Mouse (Mus musculus) stomach, postnatal 0 days (tissue): Measurements from ENCODE around the gene Pcyt2. TPM values are rescaled to one million over a fixed set of nuclear protein-coding genes. Genes with fewer than 3 reads are reported as not detected.

Experiments
- ATAC-seq: fragments of 200-750 bp; cut with Nextera tagmentation; 2 replicates; pipeline ENCODE4 v1.8.0; 2017; ENCODE audit not compliant: low FRiP score, low TSS enrichment
- DNase-seq: peaks from one replicate; pipeline ENCODE4 v3.0.0-alpha.2; 2016; ENCODE audit warnings: low spot score
- H3K27ac ChIP-seq: fragments of 300-500 bp; sonication (generic); replicated peaks from 2 replicates; pipeline ENCODE4 v1.5.1; 2014; ENCODE audit warnings: mild to moderate bottlenecking, control low read depth
- H3K27me3 ChIP-seq: fragments of 300-500 bp; sonication (generic); 2 replicates; pipeline ENCODE4 v1.6.1; 2014; ENCODE audit warnings: low read length; ENCODE audit not compliant: control insufficient read depth, insufficient read depth
- H3K36me3 ChIP-seq: fragments of 300-500 bp; sonication (generic); 2 replicates; pipeline ENCODE4 v1.6.1; 2014; ENCODE audit warnings: low read length, mixed read lengths; ENCODE audit not compliant: control insufficient read depth, insufficient read depth
- H3K4me1 ChIP-seq: fragments of 300-500 bp; sonication (generic); replicated peaks from 2 replicates; pipeline ENCODE4 v1.6.1; 2014; ENCODE audit warnings: antibody characterized with exemption; ENCODE audit not compliant: control insufficient read depth, insufficient read depth
- H3K4me2 ChIP-seq: fragments of 300-500 bp; sonication (generic); replicated peaks from 2 replicates; pipeline ENCODE4 v1.6.1; 2014; ENCODE audit warnings: low read depth, mild to moderate bottlenecking, control low read depth, moderate library complexity
- H3K4me3 ChIP-seq: fragments of 300-500 bp; sonication (generic); 2 replicates; pipeline ENCODE4 v1.5.1; 2014; ENCODE audit warnings: low read depth, low read length, control low read depth
- H3K9ac ChIP-seq: fragments of 300-500 bp; sonication (generic); 2 replicates; pipeline ENCODE4 v1.6.1; 2014; ENCODE audit warnings: mild to moderate bottlenecking, low read length, control low read depth, mixed read lengths
- H3K9me3 ChIP-seq: fragments of 300-500 bp; sonication (generic); 2 replicates; pipeline ENCODE4 v1.6.1; 2016; ENCODE audit warnings: low read length; ENCODE audit not compliant: control insufficient read depth
- CTCF ChIP-seq: IDR thresholded peaks from 2 replicates; pipeline ENCODE4 v1.5.1; 2016; ENCODE audit warnings: antibody characterized with exemption, low read depth, mild to moderate bottlenecking, moderate library complexity
- EP300 ChIP-seq: optimal IDR thresholded peaks from 2 replicates; pipeline ENCODE3; 2016; ENCODE audit warnings: antibody characterized with exemption
- WGBS: fragments of 180-500 bp; shearing (Covaris S2); extraction: QIAGEN DNeasy Blood & Tissue Kit; methylation state at CpG from one replicate; pipeline ENCODE4 v1.1.7; 2014; 5-methylcytosine and 5-hydroxymethylcytosine counted together
- polyA plus RNA-seq: library from polyadenylated mRNA; unstranded; fragments of >200 nt; fragmentation: Nextera tagmentation; extraction: Ambion mirVana; gene quantifications from 2 replicates; pipeline ENCODE4 v1.2.1, GENCODE M21; 2015

Pcyt2 gene
- polyA plus RNA-seq, 1 experiment from 2014 or later = 73.7 TPM

DNA sequence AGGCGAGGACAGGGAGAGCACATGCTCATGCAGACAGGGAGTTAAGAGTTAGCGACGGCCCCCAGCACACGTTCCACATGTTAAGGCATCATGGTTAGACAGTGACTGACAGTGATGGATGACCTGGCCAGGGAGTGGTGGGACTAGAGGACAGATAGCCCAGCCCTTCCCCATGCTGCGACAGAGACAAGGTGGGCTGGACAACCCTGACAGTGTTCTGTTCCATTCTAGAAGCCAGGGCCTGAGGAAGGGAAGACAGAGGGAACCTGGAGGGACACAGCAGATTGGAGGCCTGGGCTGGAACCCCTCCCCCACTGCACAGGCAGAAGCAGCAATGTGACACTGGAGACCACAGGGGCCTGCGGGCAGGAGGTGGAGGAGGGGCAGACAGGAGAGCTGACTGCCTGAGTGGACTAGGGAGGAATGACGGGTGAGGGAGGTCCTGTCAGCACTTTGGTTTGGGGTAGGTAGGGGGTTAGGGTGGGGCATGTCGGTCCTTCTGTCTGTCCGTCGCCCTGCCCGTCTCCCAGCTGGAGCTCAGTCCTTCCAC, 39.0 kb downstream of the Pcyt2 start:
- no peak for ATAC-seq
- TF ChIP-seq CTCF (no peak), EP300 (no peak)
- no peaks in the 10 kb centered on the region for H3K9me3 ChIP-seq
- H3K27ac ChIP-seq = no peak overlapping the region
- no peak overlapping the region for H3K4me2 ChIP-seq
- peaks cover 19% of the 10 kb centered on the region for H3K36me3 ChIP-seq
- no peak overlapping the region for H3K4me3 ChIP-seq
- 75% methylated on average over 11 of the region's 11 CpGs for WGBS
- H3K4me1 ChIP-seq = peaks cover 11% of the 10 kb centered on the region
- DNase-seq = no peak
- H3K27me3 ChIP-seq = no peaks in the 10 kb centered on the region
- no peak overlapping the region for H3K9ac ChIP-seq

DNA sequence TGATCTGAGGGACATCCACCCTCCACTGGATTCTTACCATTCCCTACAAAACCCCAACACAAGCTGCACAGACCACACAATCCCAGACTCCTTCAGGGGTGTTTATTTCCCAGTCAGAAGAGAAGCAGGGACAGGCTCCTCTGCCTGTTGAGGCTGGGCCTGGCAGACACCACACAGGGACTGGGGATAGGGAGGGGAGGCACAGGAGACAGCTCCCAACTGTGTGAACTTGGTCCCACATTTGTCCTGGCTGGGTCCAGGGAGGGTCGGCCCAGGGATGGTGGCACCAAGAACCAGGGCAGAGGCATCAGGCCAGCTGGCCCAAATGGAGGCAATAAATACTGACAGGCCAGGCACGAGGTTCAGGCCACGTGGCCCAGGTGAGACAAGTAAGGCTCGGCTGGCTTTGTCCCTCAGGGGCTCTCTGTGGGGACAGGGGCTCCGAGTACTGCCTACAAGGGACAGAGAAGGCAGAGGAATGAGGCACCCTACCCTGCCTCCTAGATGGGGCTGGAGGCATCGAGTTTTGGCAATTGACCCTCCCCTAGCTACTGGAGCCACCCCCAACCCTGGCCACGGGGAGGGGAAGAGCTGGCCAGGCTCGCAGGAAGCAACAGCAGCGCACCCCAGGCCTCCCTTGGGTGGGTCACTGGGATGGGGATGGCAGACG, 39.6 kb downstream of the Pcyt2 start:
- WGBS = 83% methylated on average over 10 of the region's 10 CpGs
- Histone ChIP-seq H3K27ac (peak overlapping the region; percentile 24; the same call in 1 of the 2 replicates), H3K4me2 (no peak overlapping the region), H3K27me3 (no peaks in the 10 kb centered on the region), H3K36me3 (peaks cover 19% of the 10 kb centered on the region), H3K9ac (no peak overlapping the region), H3K4me3 (no peak overlapping the region), H3K4me1 (peaks cover 11% of the 10 kb centered on the region), H3K9me3 (no peaks in the 10 kb centered on the region)
- ATAC-seq = no peak
- TF ChIP-seq EP300 (no peak), CTCF (no peak)
- no peak for DNase-seq

DNA sequence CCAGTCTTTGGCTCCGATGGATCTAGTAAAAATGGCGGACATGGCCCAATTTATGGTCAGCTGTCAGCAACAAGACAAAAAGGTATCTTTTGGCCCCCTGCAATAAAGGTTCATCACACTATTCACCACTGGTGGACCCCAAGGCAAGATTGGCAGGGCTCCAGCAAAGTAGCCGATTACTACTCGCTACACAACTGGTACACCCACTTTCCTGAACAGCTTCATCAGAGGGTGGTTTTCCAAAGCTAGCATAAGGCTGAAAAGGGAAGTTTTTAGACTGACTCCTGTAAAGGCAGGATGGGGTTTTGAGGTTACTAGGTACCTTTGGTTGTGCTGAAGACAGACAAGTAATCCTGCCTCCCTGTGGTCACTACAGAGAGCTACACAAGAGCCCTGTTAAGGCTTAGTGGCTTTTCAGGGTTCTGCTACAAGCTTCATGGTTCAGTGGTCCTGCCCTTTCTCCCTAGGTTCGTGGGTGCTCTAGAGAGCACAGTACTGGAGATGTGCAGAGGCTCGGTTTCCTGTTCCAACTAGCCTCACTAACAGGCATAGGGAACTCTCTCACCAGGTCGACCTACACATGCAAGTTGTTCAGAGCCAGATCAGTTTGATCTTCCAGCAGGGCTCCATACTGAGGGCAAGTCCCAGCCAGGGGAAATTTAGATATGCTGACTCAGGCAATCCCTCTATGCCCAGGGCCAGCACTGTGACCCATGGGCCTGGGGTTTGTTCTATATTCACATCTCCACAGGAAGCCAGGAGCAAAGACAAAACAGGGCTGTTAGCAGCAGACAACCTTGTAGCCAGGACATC, 40.3 kb downstream of the Pcyt2 start:
- TF ChIP-seq EP300 = no peak
- TF ChIP-seq CTCF = peak; percentile 70
- no peak overlapping the region for H3K4me2 ChIP-seq
- peaks cover 11% of the 10 kb centered on the region for H3K4me1 ChIP-seq
- peak overlapping the region; percentile 24; the same call in 1 of the 2 replicates for H3K27ac ChIP-seq
- H3K4me3 ChIP-seq = no peak overlapping the region
- no peak overlapping the region for H3K9ac ChIP-seq
- ATAC-seq (no peak), DNase-seq (no peak)
- H3K9me3 ChIP-seq = no peaks in the 10 kb centered on the region
- 79% methylated on average over 7 of the region's 7 CpGs for WGBS
- no peaks in the 10 kb centered on the region for H3K27me3 ChIP-seq
- peaks cover 19% of the 10 kb centered on the region for H3K36me3 ChIP-seq

GRCm38 (mm10) chr11:120576365-120576981, 41.3 kb downstream of the Pcyt2 start:
- WGBS = 78% methylated on average over 3 of the region's 3 CpGs
- H3K4me2 ChIP-seq = no peak overlapping the region
- no peaks in the 10 kb centered on the region for H3K9me3 ChIP-seq
- H3K4me1 ChIP-seq = peaks cover 8% of the 10 kb centered on the region
- no peak overlapping the region for H3K9ac ChIP-seq
- DNase-seq (peak; percentile 61), ATAC-seq (no peak)
- H3K4me3 ChIP-seq = no peak overlapping the region
- TF ChIP-seq EP300 (no peak), CTCF (no peak)
- no peak overlapping the region for H3K27ac ChIP-seq
- no peaks in the 10 kb centered on the region for H3K27me3 ChIP-seq
- peaks cover 19% of the 10 kb centered on the region for H3K36me3 ChIP-seq

- no peaks in the 10 kb centered on the region for H3K9me3 ChIP-seq
- no peak overlapping the region for H3K4me3 ChIP-seq
- no peaks in the 10 kb centered on the region for H3K27me3 ChIP-seq
- H3K27ac ChIP-seq = no peak overlapping the region
- DNase-seq = no peak
- H3K4me2 ChIP-seq = no peak overlapping the region
- no peak overlapping the region for H3K9ac ChIP-seq
- peaks cover 8% of the 10 kb centered on the region for H3K4me1 ChIP-seq
- no peak for ATAC-seq
- TF ChIP-seq EP300 (no peak), CTCF (no peak)
- peaks cover 19% of the 10 kb centered on the region for H3K36me3 ChIP-seq
Observed at GRCm38 (mm10) chr11:120575940-120576339, 41.8 kb downstream of the Pcyt2 start.
